Comparison of ENCODE assay signal across 8 mouse cellular contexts in genomic region chr19:43832425-43833069, GRCm38 (mm10). TPM values are rescaled to one million over a fixed set of nuclear protein-coding genes. Genes with fewer than 3 reads are reported as not detected.
DNase-seq lines count a peak whose midpoint lies in the region; ATAC-seq and TF ChIP-seq lines count a peak whose summit lies in the region.

No protein-coding gene starts in this region.

- H3K27ac ChIP-seq in embryonic facial prominence, embryonic 10.5 days (replicated peaks) = no peak overlapping the region
- H3K27ac ChIP-seq in heart, postnatal 0 days (ENCODE audit: low read depth) = no peak overlapping the region
- H3K27ac ChIP-seq in layer of hippocampus, adult 2 months = no peak overlapping the region
- H3K27ac ChIP-seq in lung, embryonic 16.5 days (ENCODE audit: low read length) = no peak overlapping the region

- peaks cover 19% of the 10 kb centered on the region for H3K27me3 ChIP-seq in E14TG2a.4 (ENCODE audit: insufficient read depth, low read length)
- H3K27me3 ChIP-seq in embryonic facial prominence, embryonic 10.5 days (replicated peaks; ENCODE audit: low read depth, poor library complexity, severe bottlenecking) = no peaks in the 10 kb centered on the region
- no peaks in the 10 kb centered on the region for H3K27me3 ChIP-seq in heart, postnatal 0 days (ENCODE audit: control insufficient read depth, insufficient read depth, low read length)
- no peaks in the 10 kb centered on the region for H3K27me3 ChIP-seq in lung, embryonic 16.5 days (ENCODE audit: control insufficient read depth, insufficient read depth, low read depth, low read length)

- ATAC-seq in heart, postnatal 0 days (ENCODE audit: insufficient read depth, low read depth) = no peak; the same call in 1 of the 2 replicates
- 0 out of 2 replicates have a peak, but pooled peaks have one; percentile 52 for ATAC-seq in lung, embryonic 16.5 days (ENCODE audit: low read depth)

- no peak overlapping the region for H3K4me2 ChIP-seq in heart, postnatal 0 days (ENCODE audit: low read depth, low read length)
- H3K4me2 ChIP-seq in lung, embryonic 16.5 days (ENCODE audit: low read depth, low read length) = no peak overlapping the region

- DNase-seq in adrenal gland, postnatal 25 days = peak; percentile 74
- DNase-seq in embryonic facial prominence, embryonic 10.5 days (ENCODE audit: low spot score) = peak; percentile 76
- DNase-seq in heart, postnatal 0 days (ENCODE audit: low spot score) = peak; percentile 43
- peak; percentile 55 to 81 for DNase-seq in layer of hippocampus, adult 2 months (ENCODE audit: low spot score in 2 of 2)
- peak; percentile 71 for DNase-seq in ovary, postnatal 36 days (ENCODE audit: low spot score)
- peak; percentile 52 to 64 for DNase-seq in thymus, postnatal 36 days

- no peak overlapping the region for H3K9ac ChIP-seq in heart, postnatal 0 days (replicated peaks; ENCODE audit: low read depth, low read length)
- no peak overlapping the region for H3K9ac ChIP-seq in lung, embryonic 16.5 days (ENCODE audit: low read length)

- no peak overlapping the region for H3K4me3 ChIP-seq in E14TG2a.4 (replicated peaks; ENCODE audit: low read length)
- no peak overlapping the region for H3K4me3 ChIP-seq in embryonic facial prominence, embryonic 10.5 days
- H3K4me3 ChIP-seq in heart, postnatal 0 days (ENCODE audit: low read depth, low read length) = no peak overlapping the region
- H3K4me3 ChIP-seq in layer of hippocampus, adult 2 months = no peak overlapping the region
- H3K4me3 ChIP-seq in lung, embryonic 16.5 days (ENCODE audit: low read length) = no peak overlapping the region

- WGBS in embryonic facial prominence, embryonic 10.5 days = 32% methylated on average over 21 of the region's 21 CpGs
- 27% methylated on average over 21 of the region's 21 CpGs for WGBS in heart, postnatal 0 days
- WGBS in lung, embryonic 16.5 days = 29% methylated on average over 21 of the region's 21 CpGs

- no peaks in the 10 kb centered on the region for H3K9me3 ChIP-seq in E14TG2a.4 (ENCODE audit: low read length)
- no peaks in the 10 kb centered on the region for H3K9me3 ChIP-seq in embryonic facial prominence, embryonic 10.5 days
- no peaks in the 10 kb centered on the region for H3K9me3 ChIP-seq in heart, postnatal 0 days (replicated peaks; ENCODE audit: control insufficient read depth, low read length)
- no peaks in the 10 kb centered on the region for H3K9me3 ChIP-seq in lung, embryonic 16.5 days (ENCODE audit: control insufficient read depth, low read length)

- no peaks in the 10 kb centered on the region for H3K36me3 ChIP-seq in E14TG2a.4 (ENCODE audit: insufficient read depth, low read length)
- no peaks in the 10 kb centered on the region for H3K36me3 ChIP-seq in embryonic facial prominence, embryonic 10.5 days (replicated peaks)
- no peaks in the 10 kb centered on the region for H3K36me3 ChIP-seq in heart, postnatal 0 days (replicated peaks; ENCODE audit: control insufficient read depth, insufficient read depth, low read length)
- no peaks in the 10 kb centered on the region for H3K36me3 ChIP-seq in lung, embryonic 16.5 days (ENCODE audit: control insufficient read depth, insufficient read depth, low read length)

- TF ChIP-seq EP300 in heart, postnatal 0 days (IDR thresholded peaks at IDR 0.05; ENCODE audit: low read depth) = no peak

- TF ChIP-seq CTCF in E14TG2a.4 (conservative IDR thresholded peaks at IDR 0.05; ENCODE audit: low read length) = peak; percentile 91
- peak; percentile 93 for TF ChIP-seq CTCF in heart, postnatal 0 days (IDR thresholded peaks at IDR 0.05; ENCODE audit: low read depth)
- peak; percentile 97 for TF ChIP-seq CTCF in layer of hippocampus, adult 2 months (conservative IDR thresholded peaks at IDR 0.05)

- H3K4me1 ChIP-seq in E14TG2a.4 (replicated peaks; ENCODE audit: low read depth, low read length) = peaks cover 12% of the 10 kb centered on the region; the same call in 1 of the 2 replicates
- H3K4me1 ChIP-seq in embryonic facial prominence, embryonic 10.5 days = no peaks in the 10 kb centered on the region
- H3K4me1 ChIP-seq in heart, postnatal 0 days (ENCODE audit: control insufficient read depth, insufficient read depth) = no peaks in the 10 kb centered on the region
- no peaks in the 10 kb centered on the region for H3K4me1 ChIP-seq in lung, embryonic 16.5 days (replicated peaks; ENCODE audit: control insufficient read depth, insufficient read depth, low read length)

RNA-seq across cellular contexts. Expression of gene Abcc2, which starts 50.6 kb away (rescaled TPM):
- total RNA-seq in adrenal gland, postnatal 25 days (2021) = 0.06 and 1.9 TPM in 2 replicates
- polyA plus RNA-seq in embryonic facial prominence, embryonic 10.5 days (2016; fragmentation: Nextera tagmentation; extraction: Ambion mirVana) = 0.05 TPM in 1 of 2 replicates, not detected in the other
- total RNA-seq in heart, postnatal 0 days (2014; rRNA removed; ENCODE audit: low replicate concordance) = not detected in 2 replicates
- not detected in 2 replicates for polyA plus RNA-seq in heart, postnatal 0 days (2015; fragmentation: Nextera tagmentation; extraction: Ambion mirVana)
- not detected for total RNA-seq in layer of hippocampus, adult 2 months (2021)
- polyA plus RNA-seq in lung, embryonic 16.5 days (2015; fragmentation: Nextera tagmentation; extraction: Ambion mirVana) = 0.18 TPM in 1 of 2 replicates, not detected in the other
